Mouse (Mus musculus): ENCODE data around the gene Vegfc. TPM values are rescaled to one million over a fixed set of nuclear protein-coding genes. Genes with fewer than 3 reads are reported as not detected.

Vegfc gene
- 10 to 100 TPM in 1 of 2 experiments, 1 to 10 TPM in 1; 2.2 to 12.7 TPM for total RNA-seq (2021)
- long read RNA-seq, experiment 1, transcript Vegfc-201 (7 exons, 2,449 nt) = major isoform, 14 of 20 reads
- long read RNA-seq, experiment 1, partial matches to known transcripts = 3 of 20 reads
- long read RNA-seq, experiment 1, other reads (novel, unspliced or antisense) = 3 of 20 reads
- long read RNA-seq, experiment 2 = 0 reads

DNA sequence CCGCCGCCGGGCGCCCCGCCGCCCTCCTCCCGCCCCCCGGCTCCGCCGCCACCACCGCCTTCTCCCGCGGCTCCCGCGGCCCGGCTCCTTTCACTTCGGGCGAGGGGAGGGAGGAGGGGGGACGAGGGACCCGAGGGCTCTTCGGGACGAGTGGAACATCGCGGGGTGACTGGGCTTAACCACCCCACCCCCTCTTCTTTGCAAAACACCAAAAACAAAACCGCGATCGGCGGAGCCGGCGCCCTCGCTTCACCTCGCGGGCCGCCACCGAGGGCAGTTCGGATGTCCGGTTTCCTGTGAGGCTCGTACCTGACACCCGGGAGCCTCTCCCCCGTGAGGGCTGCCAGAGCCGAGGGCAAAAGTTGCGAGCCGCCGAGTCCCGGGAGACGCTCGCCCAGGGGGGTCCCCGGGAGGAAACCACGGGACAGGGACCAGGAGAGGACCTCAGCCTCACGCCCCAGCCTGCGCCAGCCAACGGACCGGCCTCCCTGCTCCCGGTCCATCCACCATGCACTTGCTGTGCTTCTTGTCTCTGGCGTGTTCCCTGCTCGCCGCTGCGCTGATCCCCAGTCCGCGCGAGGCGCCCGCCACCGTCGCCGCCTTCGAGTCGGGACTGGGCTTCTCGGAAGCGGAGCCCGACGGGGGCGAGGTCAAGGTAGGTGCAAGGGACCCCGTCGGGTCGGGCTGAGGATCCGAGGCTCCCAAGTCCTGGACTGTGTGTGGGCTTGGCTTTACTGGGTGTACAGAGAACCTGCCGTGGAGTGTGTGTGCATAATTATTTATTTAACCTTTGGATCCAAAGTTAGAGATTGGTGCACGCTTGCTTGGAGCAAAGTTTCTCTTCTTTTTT, at the start of gene Vegfc:
Gene Vegfc, plus strand, starts transcription at position 336 of the 850 bp plus-strand sequence.
- peak; percentile 63 for DNase-seq

DNA sequence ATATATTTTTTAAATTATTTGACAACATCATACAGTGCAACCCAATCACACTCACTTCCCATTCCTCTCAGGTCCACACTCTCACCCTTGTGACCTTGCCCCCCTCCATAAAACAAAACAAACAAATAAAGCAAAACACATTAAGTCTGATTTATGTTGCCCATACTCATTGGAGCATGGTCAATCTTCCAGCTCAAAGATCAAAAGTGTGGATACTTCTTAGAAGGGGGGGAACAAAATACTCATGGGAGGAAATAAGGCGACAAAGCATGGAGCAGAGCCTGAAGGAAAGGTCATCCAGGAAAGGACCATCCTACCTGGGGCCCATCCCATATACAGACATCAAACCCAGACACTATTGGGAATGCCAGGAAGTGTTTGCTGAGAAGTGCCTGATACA, 42.8 kb upstream of the Vegfc start:
- DNase-seq = no peak

DNA sequence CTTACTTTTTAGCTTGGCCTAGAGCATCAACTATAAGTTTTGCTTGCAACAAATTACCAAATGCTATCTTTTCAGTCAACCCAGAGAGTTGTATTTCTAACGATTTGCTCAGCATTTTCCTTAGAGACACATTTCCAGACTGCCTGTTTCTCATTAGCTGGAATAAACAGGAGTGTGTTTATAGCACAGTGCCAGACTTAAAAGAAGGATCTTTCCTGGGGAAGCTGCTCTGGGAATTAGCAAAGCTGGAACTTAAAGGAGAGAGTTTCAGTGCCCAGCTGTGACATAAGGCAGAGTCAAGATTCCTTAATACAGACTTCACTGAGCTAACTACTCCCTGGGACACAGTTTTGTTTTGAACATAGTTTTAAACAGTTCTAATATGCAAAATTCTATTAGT, 34.8 kb upstream of the Vegfc start:
- no peak for DNase-seq

DNA sequence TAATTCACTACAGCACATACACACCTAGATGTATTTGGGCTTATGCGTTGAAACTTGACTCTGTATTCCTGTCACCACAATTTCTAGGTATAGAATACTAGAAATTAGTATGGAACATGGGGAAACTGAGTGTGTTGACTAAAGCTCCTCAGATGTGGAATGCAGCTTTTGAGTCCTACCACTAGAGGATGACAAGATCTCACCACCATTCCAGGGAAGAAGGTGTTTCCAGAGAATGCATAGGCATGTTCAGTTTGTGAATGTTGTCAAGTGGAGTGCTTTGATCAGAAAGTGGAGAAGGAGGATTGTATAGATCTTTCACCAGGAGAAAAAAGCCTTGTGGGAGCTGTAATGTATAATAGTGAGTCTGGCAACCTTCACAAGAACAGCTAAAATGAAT, 33.9 kb upstream of the Vegfc start:
- DNase-seq = no peak

DNA sequence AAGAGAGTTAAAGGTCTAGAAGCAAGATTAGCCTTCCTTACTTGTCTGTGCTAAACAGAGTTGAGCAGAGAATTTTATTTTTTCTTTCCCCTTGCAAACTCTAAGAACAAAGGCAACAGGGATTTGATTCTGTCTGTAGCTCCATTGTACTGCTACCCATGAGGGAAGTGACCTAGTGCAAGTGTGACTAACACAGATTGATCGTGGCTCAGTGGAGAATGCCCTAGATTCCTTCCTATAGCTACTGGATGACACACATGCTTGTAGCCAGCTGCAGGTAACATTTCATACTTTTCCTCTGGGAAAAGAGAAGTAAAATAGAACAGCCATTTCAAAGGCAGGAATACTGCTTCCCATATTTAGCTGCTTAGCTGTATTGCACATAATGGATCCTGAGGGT, 24.2 kb upstream of the Vegfc start:
- no peak for DNase-seq

DNA sequence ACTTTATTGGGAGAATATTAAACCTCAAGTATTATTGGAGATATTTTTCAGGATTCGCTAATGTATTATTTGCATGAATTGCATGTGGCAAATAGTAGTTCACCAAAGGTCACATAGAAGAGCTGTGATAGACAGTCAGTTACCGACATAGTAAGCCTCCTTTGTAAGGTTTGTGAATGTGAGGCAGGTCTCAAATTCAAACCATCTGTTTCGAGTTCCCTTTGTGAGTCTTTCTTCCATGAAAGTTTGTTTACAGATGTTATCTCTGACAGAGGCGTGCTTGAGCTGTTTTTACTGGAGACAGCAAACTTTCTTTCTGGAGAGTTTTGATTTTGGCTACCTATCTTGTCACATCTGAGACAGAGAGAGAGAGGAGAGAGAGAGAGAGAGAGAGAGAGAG, 11.9 kb upstream of the Vegfc start:
- no peak for DNase-seq

DNA sequence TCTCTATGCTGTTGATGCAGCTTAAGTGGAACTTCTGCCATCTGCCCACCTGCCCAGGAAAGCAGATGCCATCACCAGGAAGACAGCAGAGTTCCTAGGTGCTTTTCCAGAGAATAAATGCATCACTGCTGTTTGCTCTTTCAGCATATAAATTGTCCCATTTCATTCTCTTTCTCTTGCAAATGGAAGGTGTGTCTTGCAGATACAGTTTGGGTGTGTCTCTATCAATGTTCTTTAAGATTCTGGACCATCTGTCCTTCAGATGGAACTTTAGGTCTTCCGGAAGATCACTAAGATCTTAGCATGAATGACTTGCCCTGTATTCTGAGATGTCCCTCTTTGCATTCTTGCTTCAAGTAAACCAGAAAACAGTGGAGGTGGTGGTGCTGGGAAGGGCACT, 1.1 kb upstream of the Vegfc start:
- DNase-seq = no peak

DNA sequence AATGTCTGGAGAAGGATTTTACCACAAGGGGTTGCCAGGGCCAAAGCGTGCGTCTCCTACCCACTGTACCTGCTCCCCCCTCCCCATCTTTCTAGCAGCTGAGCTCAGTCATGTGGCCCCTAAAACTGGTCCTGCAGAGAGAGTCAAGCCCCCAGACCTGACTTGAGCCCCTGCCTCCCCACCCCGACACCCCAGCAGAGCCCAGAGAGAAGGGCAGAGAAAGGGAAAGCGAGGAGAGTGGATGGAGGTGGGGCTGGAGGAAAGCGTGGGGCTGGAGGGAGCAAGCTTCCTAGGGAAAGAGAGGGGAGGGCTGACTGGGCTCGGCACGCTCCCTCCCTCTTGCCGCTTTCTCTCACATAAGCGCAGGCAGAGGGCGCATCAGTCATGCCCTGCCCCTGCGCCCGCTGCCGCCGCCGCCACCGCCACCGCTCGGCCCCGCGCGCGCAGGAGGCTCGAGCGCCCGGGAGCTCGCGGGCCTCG, 575 bp upstream of the Vegfc start:
- DNase-seq = peak; percentile 75 to 76

DNA sequence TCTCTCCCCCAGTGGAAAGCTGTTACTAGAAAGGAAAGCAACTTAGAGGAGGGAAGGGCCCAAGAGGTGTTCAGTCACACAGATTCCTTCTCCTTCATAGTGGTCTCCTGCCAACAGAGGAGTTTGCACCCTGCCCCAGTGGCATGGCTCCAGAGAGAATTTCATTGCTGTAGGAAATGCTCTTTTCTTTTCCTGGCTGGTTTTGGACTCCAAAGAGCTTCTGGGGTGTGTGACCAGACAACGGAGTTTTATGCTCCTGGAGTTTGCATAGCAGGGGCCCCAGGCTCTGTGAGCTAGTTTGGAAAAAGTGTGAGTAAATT, 675 bp downstream of the Vegfc start:
- DNase-seq = peak; percentile 15 to 16

DNA sequence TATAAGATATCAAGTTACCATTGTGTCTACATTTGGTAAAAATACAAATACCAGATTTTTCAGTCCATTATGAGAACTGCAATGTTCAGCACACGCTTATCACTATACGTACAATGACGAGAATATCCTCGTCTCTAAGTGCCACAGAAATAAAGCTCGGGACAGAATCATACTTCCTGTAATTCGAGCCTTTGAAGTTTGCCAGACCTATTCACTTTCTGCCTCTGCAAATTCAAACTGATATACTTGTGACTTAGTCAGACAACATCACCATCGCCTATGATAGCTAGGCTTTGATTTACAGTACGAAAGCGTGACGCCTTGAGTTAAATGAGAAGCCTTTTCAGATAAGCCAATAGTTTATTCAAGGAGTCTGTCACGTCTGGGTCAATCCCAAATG, 1.6 kb downstream of the Vegfc start:
- no peak for DNase-seq

DNA sequence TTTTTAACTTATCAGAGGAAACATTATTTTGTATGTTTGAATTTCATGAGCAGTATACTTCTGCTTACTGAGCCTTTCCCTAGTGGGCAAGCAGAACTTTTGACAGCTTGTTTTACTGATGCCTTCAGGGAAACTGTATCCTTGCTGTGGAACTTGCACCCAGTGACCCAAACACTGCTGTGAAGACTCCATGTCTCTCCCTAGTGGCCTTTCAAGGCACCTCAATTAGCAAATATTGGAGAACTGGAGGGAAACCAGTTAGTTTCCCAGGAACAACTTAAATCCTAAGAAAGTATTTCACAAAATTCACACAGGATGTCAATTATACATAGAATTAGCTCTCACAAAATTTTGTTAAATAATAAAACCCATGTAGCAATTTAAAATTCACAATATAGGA, 2.2 kb downstream of the Vegfc start:
- no peak for DNase-seq

DNA sequence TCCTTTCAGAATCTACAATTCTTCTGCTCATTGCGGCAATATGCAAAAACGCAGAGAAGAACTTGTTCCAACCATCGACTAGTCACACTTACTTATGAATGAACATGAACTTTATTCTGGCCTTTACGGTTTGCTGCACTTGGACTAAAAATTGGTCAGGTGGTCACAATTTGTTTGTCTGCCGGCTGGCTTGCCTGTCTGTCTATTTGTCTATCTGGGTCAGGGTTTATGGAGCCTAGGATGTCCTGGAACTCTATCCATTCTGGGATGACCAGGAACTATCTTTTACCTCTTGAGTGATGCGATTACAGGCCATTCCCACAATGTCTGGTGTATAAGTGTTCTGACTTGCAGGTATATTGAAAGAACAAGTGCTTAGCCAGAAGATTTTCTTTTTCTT, 8.5 kb downstream of the Vegfc start:
- DNase-seq = no peak

DNA sequence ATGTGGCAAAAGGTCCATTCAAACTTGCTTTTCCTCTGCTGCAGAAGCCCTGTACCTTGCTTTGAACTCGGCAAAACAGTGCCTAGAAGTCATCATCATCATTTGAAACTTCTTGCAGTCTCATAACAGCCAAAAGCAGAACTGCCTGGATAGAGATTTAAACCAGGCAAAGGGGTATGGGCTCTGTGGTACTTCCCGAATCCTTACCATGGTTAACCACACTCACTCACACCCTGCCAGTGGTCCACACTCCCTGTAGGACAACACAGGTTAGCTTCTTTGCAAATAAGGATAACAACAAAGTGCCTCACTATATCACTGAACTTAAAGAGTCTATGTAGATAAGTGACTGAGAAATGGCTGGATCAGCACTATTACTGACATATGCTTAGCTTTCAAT, 9.7 kb downstream of the Vegfc start:
- DNase-seq = no peak

DNA sequence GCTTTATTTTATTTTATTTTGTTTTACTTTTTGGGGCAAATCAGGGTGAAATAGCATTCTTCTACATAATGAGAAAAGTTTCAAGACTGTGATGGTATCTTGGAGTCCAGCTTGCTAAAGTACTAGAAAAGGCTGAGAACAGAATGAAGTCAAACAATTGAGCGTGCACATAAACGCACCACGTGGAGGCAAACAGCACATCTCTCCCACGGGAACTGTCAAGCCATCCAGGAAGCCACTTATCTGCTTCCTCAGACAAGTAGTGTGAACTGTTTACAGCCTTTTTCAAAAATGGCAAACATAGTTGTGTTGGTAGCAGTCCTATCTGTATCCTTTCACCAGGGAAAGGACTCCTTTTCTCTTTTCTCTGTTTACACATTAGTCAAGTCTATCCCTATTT, 11.8 kb downstream of the Vegfc start:
- DNase-seq = no peak

DNA sequence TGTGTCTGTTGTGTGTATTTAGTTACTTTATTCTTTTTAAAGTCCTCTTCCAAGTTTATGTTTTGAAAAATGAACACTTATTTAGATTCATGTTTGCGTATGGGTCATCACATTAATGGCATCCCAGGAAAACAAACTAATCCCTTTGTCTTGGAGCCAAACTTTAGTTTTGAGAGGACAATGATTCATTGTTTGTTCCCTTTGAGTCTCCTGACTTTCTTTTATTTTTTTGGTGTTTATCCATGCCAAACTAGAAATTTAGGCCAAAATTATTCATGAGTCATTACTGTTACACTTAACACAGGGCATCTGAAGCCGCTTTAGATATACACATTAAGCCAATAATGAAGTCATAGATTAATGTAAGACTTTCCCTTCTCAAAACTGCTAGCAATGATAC, 12.5 kb downstream of the Vegfc start:
- no peak for DNase-seq

DNA sequence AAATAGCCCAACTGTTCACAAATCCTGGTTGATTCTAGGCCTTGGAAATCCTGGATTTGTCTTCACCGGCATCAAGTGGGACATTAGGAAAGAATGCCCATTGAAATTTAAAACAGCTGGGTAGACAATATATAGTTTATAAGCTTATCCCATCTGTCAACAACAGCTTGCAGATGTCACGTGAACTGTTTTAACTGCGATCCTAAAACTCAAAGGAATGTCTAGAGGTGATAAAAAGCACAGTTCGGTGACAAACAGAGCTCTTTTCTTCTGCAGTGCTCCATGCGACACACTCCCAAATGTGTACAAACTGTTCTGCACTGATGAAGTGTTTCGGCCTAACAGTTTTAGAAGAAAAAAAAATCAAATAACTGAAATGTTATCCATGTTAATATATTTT, 22.7 kb downstream of the Vegfc start:
- DNase-seq = no peak

DNA sequence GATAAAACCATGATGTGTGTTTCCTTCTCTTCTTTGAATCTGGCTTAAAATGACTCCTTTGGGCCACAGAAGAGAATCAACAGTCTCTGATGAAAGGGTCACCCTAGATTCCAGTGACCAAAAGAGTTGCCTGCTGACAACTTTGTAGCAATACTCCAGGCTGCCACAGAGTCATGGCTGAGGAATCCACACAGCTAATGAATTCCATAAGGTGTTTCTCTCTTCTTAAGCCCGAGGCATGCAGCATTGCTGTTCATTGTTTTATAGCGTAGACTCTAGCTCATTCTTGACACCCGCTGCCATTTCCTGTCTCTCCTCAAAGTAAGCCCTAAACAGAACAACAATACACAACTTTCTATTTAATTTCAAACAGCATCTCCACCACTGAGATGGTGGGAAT, 37.2 kb downstream of the Vegfc start:
- DNase-seq = no peak

DNA sequence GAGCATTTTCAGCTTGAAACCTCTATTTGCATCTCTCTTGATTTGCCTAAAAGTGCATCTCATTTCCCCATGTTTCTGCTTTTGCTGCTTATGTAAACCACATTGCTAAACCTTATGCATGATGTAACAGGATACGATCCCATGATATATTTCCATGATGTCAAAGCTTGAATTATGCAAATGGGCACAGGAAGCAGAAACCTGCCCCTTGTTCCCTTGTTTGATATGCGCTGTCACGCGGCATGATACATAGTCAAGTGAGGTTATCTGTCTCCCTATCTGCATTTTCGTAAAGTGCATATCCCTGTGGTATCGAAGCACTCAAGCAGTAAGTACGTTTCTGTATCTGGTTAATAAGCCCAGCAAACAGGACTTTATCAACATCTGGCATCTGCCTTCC, 42.7 kb downstream of the Vegfc start:
- no peak for DNase-seq

DNA sequence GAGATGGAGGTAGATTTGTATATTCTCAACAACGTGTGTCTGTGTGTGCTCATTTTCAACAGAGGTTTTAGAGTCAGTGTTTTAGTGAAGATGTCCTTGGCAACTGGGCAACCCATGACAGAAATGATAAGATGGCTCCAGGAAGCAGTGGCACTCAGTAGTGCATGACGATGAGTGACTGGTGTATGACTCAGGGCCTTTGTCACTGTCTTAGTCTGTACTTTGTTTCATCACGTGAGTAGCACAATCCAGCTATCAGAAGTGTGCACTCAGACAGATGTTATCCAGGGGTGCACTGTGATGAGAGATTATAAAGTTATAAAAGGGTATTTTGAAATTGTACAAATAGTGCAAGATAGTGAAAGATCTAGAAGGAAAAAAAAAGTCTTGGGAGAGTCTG, 44.5 kb downstream of the Vegfc start:
- peak; percentile 39 to 57 for DNase-seq

DNA sequence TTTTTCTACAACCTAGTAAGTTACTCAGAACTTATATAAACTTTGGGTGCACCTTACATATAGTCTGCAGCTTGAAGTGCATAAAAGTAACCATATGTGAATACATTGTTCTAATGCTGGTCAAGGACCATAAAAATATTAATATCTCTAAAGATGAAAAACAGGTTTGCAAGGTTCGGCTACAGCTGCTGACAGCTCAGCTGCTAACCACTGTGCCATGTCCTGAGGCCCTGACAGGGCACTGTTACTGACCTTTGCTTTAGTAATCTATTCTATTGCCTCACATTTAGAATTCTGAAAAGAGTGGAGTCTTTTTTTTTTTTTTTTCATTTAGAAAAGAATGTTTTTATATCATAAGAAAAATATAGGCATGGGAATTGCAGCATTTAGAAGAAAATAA, 44.9 kb downstream of the Vegfc start:
- peak in 1 of 2 experiments; percentile 0 for DNase-seq

DNA sequence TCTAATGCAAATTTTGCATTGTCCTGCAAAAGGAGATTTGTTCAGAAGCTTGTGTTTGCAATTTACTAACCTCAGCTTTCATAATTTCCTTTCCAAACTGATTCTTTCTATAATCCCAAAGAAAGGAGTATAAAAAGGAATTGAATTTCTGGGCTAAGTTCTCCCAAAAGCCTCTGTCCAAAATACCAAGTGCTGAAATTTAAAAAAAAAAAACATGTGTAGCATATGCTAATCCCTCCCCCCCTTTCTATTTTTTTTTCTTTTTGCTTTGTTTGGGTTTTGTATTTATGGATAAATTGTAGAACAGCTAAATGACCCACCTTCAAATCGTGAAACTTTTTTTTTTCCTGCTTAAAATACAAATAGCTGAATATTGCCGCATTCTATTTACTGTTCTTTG, 53.2 kb downstream of the Vegfc start:
- no peak for DNase-seq

DNA sequence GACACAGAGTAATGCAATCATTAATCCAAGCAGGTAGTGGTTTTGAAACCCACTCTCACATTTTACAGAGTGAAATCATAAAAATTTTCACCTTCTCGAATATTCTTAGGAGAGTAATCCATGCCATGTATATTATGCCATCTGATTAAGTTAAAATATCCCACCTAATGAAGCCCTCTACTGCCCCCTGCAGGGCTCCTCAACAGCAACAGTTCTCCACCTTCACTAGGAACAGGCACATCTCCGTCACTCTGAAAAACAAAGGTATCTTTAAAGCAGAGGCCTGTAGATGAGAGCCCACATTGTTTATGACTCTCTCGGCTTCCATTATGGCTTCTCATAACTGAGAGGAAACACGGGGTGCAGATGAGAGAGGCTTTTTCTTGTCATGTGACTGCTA, 75.8 kb downstream of the Vegfc start:
- peak; percentile 69 to 81 for DNase-seq

DNA sequence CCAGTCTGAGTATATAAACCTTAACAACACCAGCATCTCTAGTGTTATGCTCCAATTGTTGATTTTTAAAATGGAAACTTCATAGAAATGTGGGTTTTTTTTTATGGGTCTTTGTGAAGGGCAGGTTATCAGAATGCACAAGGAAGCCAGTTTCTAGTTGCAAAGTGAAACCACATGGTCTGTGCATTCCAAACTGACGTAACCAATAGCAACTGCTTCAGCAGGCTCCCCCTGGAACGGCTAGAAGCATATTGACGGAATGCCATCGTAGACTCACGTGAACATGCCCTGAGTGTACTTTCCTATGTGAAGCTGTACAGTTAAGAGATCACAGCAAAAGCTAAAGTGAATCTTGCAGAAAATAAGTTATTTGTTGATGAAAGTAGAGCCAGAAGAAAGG, 86.1 kb downstream of the Vegfc start:
- DNase-seq = peak in 1 of 2 experiments; percentile 0

DNA sequence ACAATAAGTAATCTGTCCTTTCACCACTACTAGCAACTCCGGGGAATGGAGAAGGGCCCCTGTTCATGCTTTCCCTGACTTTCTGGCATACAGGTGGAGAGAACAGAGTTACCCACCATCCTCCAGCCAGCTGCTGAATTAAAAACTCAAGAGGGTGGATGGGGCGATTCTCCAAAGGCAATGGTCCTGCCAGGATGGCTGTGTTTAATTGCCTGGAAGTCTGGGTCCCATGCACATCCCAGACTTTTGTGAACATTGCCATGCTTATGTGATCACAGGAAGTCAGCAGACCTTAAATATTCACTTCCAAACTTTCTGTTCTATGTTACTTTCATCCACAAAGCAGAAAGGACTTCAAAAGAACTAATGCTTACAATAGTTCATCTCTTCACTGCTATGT, 107.9 kb downstream of the Vegfc start:
- DNase-seq = no peak
